Mouse (Mus musculus) T-helper 1 cell (primary cell): ENCODE results near the gene Ppil4.

ENCODE experiments used
- in situ Hi-C: fragments of 300-600 bp; cut with MboI, MseI; formaldehyde crosslinking; loops from one replicate; pipeline ENCODE4 v1.15.1; 2025; ENCODE audit warnings: high pct_unique_total_duplicates

The Ppil4 gene

GRCm38 (mm10) chr10:7847166-7847605, 54.5 kb downstream of the Ppil4 start:
- in situ Hi-C loops: loop anchor here (5.0 to 25.0 kb wide), 3 partner anchors 35 to 665 kb away; partner anchors contain the start of genes Ulbp1 and Ust

DNA sequence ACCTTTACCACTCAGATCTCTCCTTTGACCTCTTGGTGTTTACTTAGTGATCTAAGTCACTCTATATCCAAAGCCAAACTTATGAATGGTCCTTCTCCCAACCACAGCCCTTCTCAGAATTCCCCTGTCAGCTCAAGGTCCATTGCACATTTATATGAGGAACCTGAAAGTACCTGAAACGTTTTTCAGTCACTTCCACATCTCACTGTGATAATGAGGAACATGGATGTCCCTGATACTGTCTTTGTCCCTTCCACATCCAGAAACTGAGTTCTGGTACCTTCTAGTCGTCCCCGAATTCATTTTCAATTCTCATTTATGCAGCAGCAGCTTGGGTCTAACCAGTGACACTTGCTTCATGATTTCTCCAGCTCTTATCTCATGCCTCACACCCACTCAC, 59.2 kb downstream of the Ppil4 start:
- in situ Hi-C loops: no loop called here

DNA sequence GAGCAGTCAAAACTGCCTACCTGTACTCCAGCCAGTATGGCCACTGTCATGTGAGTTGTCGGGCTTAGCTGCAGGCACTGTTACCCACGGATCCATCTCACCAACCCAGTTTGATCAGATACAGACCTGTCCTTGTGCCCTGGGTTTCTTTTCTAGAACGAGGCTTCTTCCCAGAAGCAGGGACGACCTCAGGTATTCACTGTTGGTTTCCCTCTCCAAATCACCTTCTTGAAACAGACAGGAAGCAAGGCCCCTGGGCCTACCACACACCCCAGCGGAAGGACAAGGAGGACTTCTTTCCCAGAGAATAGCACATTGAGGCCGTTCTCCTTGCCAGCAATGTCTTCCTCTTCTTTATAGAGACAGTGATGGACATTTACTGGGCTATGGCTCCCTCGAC, 67.8 kb downstream of the Ppil4 start:
- in situ Hi-C loops: no loop called here

- in situ Hi-C loops: no loop called here
Measured at GRCm38 (mm10) chr10:7861259-7861936, 68.7 kb downstream of the Ppil4 start.

- in situ Hi-C loops: no loop called here
Measured at GRCm38 (mm10) chr10:7861937-7862657, 69.4 kb downstream of the Ppil4 start.

DNA sequence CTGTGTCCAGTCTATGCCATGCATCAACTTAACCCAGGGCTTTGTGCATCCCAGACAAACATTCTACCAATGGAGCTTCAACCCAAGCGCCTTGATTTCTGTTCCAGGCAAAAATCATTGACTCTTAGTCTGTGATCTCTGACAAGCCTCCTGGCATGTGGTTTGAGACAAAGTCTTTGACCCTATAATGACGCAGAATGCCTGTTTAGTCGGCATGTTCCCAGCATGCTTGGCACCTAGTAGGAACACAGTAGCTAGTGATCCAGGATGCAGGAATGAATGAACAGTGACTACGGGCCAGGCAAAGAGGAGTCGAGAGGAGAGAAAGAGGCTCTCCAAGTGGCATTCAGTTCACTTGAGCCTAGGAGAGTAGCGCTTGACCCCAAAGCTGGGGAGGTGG, 70.7 kb downstream of the Ppil4 start:
- in situ Hi-C loops: no loop called here

- in situ Hi-C loops: no loop called here
Measured at GRCm38 (mm10) chr10:7864184-7864583, 71.5 kb downstream of the Ppil4 start.

- in situ Hi-C loops: no loop called here
Measured at GRCm38 (mm10) chr10:7864806-7865205, 72.1 kb downstream of the Ppil4 start.

GRCm38 (mm10) chr10:7866762-7867665, 74.3 kb downstream of the Ppil4 start:
- in situ Hi-C loops: no loop called here

DNA sequence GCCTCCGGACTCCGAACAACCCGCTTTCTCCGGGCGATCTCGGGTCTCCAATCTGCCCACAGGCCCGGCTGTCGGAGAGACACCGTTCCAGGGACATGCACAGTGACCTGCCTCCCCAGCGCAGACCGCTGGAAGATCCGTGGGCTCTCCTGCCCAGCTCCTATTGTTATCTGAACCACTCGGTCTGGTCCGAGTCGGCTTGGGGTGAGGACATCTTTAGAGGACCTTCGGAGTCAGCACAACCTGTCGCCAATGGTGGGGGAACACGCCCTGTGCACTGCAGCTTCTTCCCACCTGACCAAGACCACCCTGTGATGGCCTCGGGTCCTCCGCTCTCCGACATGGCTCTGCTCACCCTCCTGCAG, 75.0 kb downstream of the Ppil4 start:
- in situ Hi-C loops: no loop called here

- in situ Hi-C loops: no loop called here
Measured at GRCm38 (mm10) chr10:7869746-7870145, 77.1 kb downstream of the Ppil4 start.

DNA sequence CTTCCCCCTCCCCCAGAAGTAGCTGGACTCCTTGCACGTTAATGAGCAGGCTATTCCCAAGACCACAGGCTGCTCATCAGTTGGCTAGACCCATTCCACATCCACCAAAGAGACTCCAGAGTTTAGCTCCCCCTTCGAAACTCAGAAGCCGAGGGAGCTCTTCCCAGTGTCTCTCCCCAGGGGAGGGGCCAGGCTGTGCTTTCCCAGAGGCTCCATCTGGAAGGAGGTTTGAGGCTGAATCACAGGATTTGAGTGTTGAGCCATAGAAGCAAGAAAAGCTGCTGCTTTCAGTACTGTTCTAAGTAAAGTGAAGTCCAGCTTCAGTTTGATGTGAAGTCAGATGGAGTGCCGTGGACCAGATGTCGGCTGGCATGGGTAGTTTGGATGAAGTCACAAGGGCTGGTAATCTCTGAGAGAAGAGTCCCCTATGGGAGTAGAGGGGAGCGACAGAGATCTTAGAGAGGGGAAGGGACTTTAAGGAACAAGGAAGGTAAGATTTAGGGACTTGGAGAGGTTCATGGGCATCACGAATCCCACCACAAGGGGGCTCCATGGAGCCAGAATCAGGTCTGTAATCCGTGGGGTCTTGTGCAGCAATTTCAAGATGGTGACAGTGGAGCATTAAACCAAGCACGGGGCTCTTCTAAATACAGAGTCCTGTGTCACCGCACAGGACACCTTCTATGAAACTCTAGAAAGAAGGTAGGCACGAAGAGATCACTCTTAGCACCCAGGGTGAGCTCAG, 78.1 kb downstream of the Ppil4 start:
- in situ Hi-C loops: no loop called here

DNA sequence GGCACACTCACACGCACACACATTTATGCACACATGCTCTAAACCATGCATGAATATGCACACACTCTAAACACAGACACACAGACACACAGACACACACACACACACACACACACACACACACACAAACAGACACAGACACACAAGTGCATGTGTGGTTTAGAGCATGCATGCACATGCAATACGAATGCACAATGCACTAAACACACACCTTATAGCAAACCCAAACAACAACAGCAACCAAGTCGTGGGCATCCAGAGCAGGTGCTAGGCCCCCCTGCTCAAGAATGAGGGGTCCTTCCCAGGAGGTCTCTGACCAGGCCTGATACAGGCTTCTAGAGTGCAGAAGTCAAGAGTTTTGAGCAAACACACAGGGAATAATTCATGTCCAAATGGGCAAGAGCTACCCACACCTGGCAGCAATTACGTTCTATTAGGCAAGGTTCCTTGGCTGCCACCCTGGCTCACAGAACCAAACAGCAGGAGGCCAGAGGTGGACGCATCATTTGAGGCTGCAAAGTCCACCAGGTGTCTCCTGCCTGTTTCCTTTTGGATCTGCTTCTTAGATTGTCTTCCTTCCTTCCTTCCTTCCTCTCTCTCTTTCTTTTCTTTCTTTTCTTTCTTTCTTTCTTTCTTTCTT, 78.8 kb downstream of the Ppil4 start:
- in situ Hi-C loops: no loop called here
